Mouse (Mus musculus) erythroblast, adult 5-6 weeks (primary cell): ENCODE results near the gene Themis3. TPM values are rescaled to one million over a fixed set of nuclear protein-coding genes. Genes with fewer than 3 reads are reported as not detected.

Source experiments
- ATAC-seq: replicated peaks from 2 replicates; pipeline ENCODE4 v1.8.0; 2016; ENCODE audit warnings: moderate number of reproducible peaks, mild to moderate bottlenecking, moderate TSS enrichment, inconsistent platforms; ENCODE audit not compliant: poor library complexity, low FRiP score, severe bottlenecking
- total RNA-seq, 2 experiments: library from RNA; stranded (forward) in 1 of 2; stranded (reverse) in 1 of 2; fragments of 150-400 nt in 1 of 2; fragments of 200-764, 138-1000 nt in 1 of 2; gene quantifications; 2 replicates each; pipeline versions ENCODE4 v1.2.3 to v1.2.4; 2015 to 2017; ENCODE audit warnings: low replicate concordance in 2 of 2

Gene Themis3
- not detected in 2 replicates for total RNA-seq (2015; ENCODE audit: low replicate concordance)
- not detected in 2 replicates for total RNA-seq (2017; ENCODE audit: low replicate concordance)

DNA sequence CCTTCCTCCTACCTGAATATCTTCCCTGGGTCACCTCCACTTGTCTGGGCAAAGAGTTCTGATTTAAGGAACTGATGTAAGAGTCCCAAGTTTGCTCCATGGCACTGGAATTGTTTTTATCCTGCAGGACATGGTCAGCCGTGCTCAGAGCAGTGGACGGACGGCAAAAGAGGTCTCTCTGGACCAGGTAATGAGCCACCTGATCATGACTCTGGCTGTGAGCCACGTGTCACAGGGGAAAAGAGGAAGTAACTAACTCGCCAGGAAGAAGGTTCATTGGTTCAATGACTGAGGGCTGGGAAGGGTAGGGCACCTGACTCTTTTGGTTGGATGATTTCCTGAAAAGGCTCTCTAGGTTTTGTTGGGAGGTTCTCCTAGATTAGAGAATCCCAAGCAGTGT lies at the start of gene Themis3:
Gene Themis3, minus strand, starts transcription at position 187 of the 400 bp plus-strand sequence.
- no peak for ATAC-seq

GRCm38 (mm10) chr17:66637951-66638722 lies 43.7 kb upstream of the Themis3 start:
- ATAC-seq = no peak

DNA sequence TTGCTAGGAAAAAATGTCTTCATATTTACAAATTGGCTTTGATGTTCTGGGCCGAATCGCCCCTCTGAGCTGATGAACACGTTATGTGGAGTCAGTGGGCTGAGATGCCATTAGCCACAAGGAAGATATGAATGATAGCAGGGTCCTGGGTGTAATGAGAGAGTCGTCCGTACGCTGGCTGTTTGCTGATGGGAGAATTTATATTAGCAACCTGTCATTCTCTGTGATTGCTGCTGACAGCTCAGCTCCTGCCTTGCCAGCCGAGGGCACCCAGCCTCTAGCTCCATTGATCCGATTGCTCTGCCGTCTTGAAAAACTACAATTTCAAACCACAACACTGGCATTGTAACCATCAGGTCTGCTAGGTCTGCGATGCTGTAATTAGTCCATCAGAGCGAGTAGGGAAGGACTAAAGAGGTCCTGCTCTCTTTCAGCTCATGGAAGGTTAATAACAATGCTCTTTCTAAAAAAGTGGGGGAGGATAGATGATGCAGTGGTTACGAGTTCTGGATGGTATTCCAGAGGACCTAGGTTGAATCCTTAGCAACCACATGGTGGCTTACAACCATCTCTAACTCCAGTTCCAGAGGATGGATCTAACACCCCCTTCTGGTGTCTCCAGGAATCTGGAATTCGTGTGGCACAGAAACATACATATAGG lies 25.7 kb upstream of the Themis3 start:
- ATAC-seq = no peak

DNA sequence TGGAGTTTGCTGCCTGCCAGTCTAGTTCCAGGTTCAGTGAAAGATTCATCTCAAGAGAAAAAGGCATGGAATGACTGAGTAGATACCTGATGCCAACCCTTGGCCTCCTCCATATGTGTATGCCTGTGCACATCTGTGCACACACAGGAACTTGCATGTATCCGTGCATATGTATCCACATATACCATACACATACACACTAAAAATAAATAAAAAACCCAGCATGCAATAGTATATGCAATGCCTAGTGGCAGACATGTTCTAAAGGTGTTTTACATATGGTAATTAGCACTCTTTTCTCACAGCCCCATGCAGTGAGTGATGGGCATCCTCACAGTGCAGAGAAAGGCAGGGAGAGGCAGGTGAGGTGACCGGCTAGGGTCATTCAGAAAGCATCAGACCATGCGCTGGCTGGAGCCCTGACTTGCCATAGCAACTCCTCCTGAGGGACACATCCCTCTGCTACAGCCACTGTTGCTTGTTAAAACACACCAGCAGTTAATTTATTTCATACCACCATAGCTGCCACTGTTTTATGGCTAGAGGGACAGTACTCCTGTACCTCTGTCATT lies 24.9 kb upstream of the Themis3 start:
- no peak for ATAC-seq

DNA sequence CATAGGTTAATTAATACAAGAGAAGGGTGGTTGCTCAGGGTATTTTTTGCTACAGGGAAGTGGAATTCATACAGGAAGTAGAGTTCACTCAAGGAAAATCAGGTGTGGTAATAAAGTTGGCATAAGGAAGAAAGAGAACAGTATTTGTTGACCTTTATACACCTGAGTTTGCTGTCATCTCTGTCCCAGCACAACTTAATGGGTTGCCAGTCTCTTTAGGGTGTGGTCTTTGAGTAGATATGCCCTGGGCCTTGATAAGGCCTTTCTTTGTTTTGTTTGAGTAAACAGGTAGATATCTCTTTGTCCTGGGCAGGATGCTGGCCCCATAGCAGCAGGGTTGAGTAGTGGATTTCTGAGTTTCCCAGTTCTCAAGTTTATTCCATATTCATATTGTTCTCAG lies 15.6 kb upstream of the Themis3 start:
- no peak for ATAC-seq

- no peak for ATAC-seq
These were observed 10.5 kb upstream of the Themis3 start for GRCm38 (mm10) chr17:66604931-66605330.

DNA sequence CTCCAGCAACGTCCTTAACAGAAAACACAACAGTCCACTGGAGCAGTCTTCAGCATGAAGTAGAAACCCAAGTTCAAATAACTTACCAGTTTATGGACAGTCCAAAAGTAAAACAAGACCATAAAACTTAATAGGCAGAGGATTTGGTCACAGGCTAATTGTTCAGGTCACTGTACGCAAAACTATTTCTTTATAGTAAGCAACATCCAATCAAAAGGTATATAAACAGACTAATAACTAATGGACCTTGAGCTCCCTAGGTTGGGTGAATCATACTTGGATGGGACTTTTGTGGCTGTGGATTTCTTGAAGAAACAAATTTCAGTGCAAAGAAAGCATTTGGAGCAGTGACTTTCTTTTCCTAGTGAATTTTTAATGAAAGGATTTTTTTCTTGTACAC lies 6.8 kb upstream of the Themis3 start:
- ATAC-seq = no peak

DNA sequence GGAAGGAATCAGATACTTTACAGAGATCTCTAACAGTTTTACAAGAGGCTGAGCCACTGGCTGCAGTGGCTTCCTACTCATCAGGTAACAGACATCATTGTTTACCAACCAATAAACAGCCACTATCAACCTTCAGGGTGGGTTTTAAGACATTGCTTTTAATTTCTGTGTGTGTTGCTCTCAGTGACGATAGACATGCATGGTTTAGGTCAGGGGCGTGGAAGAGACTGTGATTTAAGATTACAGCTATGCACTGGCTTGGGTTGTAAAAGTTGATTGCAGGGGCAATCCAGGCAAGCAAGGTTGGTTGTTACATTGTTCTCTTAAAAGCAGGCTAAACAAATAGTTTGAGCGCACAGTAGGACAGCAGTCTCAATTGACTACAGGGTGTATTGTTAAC lies 1.4 kb upstream of the Themis3 start:
- no peak for ATAC-seq

GRCm38 (mm10) chr17:66595256-66595655 lies 835 bp upstream of the Themis3 start:
- no peak for ATAC-seq

DNA sequence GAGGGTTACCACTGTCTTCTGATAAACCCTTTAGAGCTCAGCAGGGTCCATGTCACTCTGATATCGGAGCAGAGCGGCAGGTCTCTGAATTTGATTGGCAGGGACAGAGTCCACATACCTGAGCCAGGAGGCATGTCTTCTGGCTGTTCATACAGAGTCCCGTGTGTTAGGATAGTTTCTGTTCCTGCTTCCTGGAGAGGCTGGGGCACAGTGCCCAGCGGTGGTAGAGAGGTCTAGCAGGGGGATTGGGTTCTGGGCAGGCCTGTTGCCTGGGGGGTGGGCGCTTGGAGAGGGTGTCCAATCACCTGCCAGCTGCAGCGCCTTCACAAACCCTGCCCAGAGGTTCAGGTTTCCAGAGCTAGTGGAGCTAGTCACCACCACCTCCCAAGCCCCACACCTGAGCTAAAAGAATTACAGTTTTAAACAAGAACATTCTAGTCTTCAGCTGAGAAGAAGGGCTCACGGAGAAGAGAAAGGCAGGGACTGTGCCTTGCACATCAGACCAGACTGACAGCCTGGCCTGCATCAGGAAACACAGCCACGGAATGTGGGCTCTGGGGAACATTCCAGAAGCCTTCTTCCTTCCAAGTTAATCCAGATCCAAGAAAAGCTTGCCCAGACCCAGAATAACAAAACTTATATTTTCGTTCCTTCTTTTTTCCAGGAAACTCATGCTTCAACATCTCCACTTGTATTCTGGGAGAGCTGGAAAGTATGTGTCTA lies 3.9 kb downstream of the Themis3 start:
- ATAC-seq = no peak

DNA sequence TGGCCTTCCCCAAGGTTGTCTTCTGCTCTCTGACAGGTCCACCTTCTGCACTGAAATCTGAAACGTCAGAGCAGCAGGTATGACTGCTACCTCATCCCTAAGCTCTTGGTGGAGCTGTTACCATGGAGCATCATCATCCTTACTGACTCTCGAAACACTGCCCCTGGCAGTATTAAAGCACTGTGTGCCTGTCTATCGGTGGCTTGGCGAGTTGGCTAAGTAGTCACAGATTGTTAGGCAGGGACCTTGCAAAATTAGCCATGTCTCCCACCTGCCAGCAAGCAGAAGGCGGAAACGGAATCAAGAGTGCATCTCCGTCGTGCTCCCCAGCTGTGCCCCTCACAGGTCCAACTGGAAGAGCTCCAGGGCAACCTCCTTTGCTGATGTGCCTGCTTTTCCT lies 4.6 kb downstream of the Themis3 start:
- ATAC-seq = no peak

DNA sequence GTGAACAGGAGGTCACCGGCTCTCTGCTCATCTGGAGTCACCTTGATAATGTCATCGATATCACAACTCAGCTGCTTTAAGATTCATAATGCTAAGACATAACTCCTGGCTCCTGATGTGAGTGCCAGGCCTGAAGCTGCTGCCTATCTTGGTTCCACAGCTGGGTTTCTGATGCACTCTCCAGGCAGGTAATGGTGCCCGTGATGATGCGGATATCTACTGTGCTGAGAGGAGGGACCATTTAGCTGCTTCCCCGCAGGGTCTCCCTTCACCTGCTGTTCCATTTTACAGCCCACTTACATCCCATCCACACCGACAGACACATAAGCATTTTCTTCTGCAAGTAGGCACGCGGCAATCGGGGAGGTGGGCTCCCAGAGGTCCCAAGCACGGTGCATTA lies 7.7 kb downstream of the Themis3 start:
- ATAC-seq = no peak

DNA sequence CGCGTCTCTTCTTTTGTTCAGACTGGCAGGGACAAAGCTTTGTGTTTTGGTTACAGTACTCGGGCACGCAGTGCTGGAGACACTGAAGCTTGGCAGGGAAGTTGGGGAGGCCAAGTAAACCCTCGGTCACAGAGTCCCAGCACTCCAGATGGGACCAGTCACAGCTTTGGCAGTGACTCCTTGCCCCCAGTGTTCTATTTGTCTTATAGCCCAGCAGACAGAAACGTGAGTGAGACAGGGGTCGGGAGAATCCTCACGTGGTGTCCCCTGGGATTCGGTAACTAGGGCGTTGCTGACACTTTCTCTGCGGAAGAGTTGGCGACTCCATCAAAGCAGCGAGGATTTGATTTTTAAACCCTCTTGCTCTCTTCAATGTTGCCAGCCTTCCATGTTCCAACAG lies 8.3 kb downstream of the Themis3 start:
- no peak for ATAC-seq

- no peak for ATAC-seq
These were observed 13.4 kb downstream of the Themis3 start for GRCm38 (mm10) chr17:66580990-66581389.

- no peak for ATAC-seq
These were observed 16.4 kb downstream of the Themis3 start for GRCm38 (mm10) chr17:66578007-66578406.

- no peak for ATAC-seq
These were observed 16.9 kb downstream of the Themis3 start for GRCm38 (mm10) chr17:66577507-66577906.

DNA sequence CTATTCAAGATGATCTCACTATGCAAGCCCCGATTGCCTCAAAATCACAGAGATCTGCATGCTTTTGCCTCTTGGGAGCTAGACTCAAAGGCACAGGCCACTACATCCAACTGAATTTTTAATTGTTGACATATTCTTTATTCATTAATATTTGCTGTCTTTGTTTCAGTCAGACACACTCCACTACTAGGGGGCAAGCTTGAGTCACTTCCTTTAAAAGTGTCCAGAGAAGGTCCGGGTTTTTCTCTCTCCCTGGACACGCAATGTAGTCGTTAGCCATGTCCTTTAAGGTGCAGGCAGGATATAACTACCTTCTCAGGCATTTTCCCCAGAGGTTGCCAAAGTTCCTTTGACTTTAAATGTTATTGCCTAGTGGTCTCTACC lies 21.8 kb downstream of the Themis3 start:
- ATAC-seq = no peak

DNA sequence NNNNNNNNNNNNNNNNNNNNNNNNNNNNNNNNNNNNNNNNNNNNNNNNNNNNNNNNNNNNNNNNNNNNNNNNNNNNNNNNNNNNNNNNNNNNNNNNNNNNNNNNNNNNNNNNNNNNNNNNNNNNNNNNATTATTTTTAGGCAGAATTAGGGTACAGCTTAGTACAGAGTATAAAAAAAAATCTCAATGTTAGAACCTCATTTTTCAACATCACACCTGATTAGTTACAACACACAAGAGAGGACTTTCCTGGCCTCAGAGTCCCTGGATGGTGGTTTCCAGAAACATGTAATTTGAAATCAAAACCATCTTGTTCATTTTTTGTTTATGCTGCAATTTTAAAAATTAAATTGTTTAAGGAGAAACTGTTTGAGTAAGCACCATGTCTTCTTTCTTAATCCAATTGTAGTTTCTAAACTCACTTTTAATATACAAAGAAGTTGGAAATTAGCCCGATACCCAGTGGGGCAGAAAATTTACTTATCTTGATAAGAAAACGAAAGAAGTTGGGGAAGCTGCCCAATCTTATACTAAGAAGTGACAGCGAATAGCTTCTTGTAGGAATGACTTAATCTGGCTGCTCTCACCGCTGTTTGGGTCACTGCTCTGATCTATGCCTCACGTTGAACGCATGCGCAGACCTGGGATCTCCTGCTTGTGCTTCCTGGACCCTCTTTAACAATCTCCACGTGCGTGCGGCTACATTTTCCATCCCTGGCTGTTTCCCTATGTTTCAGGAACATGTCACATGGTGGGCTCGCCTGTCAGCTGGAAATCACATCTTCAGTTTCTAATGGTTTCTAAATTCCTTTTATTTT lies 22.4 kb downstream of the Themis3 start:
- no peak for ATAC-seq

GRCm38 (mm10) chr17:66564213-66564612 lies 30.2 kb downstream of the Themis3 start:
- no peak for ATAC-seq

DNA sequence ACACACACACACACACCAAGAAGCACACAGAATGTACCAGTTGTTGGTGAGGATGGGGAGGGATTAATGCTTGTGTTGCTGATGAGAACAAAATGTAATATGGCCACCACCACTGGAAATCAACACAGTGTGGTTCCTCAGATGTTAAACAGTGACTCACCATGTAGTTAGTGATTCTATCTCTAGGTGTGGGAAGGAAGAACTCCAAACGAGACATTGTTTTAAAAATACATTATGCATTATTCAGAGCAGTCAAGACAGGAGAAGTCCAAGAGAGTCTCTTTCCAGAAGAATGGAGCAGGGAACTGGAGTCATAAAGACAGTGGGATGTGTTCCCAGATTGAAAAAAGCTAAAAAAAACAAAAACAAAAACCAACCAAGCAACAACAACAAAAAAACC lies 30.9 kb downstream of the Themis3 start:
- no peak for ATAC-seq
